Mouse (Mus musculus): ENCODE measurements around the gene Popdc3.
"Not testable (repeated sequence)": the region's sequence is repeated elsewhere in the genome, so short reads cannot be mapped to it uniquely, and the experiment has no call there.

The Popdc3 gene

GRCm38 (mm10) chr10:45194531-45194930, 16.6 kb downstream of the Popdc3 start:
- no peak for DNase-seq (ENCODE audit: low spot score)

DNA sequence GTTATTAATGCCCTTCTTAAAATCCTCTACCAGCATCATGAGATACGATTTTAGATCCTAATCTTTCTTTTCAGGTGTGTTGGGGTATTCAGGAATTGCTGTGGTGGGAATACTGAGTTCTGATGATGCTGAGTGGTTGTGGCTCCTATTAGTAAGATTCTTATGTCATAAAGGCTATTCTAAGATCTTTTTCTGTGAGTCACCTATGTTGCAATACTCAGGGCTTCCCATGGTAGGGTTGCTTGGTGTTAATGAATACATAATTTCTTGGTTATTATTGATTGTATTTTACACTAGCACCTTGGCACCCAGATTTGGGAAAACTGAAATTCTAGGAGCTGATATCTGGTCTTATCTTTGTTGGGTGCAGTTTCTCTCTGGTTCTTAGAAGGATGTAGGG, 26.7 kb downstream of the Popdc3 start:
- no peak for DNase-seq (ENCODE audit: low spot score)

DNA sequence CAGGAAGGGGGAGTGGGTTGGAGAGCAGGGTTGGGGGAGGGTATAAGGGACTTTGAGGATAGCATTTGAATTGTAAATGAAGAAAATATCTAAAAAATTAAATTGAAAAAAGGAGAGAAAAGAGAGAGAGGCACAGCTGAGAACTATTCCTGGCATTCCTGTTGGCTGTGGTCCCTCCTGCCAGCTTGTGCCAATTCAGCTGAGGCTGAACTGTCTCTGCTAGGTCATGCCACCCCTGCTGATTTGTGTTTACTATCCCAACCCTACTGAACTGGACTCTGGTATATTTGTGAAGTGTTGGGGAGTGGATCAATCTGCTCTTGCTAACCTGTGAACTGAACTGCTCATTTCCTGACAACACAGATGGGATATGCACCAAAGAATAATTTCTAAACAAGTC, 32.3 kb downstream of the Popdc3 start:
- DNase-seq (ENCODE audit: low spot score): no peak

- no peak for DNase-seq (ENCODE audit: low spot score)
These were observed 38.8 kb downstream of the Popdc3 start for GRCm38 (mm10) chr10:45216676-45217075.

DNA sequence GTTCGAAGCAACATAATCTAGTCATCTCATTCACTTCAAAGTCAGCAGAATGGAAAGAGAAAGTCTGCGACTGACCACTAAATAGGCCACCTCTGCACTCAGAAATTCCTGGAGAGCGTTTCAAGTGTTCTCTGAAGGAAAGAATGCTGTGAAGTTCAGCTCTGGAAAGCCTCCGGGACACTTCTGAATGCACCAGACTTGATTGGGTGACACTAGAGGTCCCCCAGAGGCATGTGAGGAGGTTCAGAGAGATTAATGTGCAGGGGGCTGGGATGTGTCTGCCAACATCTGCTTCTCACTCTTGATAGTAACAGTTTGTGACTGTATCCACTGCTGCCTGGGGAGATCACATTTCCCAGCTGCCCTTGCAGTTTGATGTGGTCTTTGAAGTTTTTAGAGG, 52.1 kb downstream of the Popdc3 start:
- DNase-seq (ENCODE audit: low spot score): no peak

- DNase-seq (ENCODE audit: low spot score): no peak
These were observed 55.5 kb downstream of the Popdc3 start for GRCm38 (mm10) chr10:45233351-45233750.

- DNase-seq (ENCODE audit: low spot score): no peak
These were observed 58.4 kb downstream of the Popdc3 start for GRCm38 (mm10) chr10:45236304-45236703.

- DNase-seq (ENCODE audit: low spot score): no peak
These were observed 59.6 kb downstream of the Popdc3 start for GRCm38 (mm10) chr10:45237492-45237891.

DNA sequence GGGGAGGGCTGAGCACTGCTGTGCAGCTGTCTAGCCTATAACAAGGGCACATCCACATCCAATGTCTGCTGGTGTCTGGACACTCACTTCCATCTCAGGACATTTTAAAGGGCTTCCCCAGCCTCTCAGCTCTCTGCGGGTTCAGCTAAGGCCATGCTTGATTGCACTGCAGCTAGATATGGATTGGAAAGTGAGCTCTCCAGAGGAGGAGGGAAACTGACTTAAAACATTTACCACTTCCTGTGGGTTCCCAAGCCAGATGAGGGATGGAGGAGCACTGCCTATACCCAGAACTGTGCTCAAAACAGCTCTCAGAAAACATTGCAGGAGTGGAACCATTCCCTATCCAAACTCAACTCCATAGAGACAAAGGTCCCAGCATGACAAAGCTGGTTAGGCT, 82.6 kb downstream of the Popdc3 start:
- no peak for DNase-seq (ENCODE audit: low spot score)

- no peak for DNase-seq (ENCODE audit: low spot score)
These were observed 84.2 kb downstream of the Popdc3 start for GRCm38 (mm10) chr10:45262126-45262525.

GRCm38 (mm10) chr10:45276499-45276898, 98.6 kb downstream of the Popdc3 start:
- DNase-seq (ENCODE audit: low spot score): no peak

DNA sequence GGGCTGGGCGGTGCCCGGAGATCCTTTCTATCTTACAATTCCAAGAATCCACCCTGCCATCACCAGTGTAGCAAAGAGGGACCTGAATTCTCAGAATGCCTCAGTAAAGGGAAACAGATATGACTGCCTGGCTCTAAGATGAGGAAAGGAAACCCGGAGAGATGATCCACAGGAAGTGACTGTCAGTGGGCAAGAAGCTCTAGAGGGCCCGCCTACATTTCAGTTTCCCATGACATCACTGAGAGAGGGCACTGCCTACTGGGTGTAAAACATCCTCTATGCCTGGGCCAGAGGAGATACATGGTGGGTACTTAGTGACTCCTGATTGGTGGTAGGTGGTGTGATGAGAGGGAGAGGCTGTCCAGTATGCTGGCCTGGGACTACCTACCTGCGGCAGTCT, 99.1 kb downstream of the Popdc3 start:
- no peak for DNase-seq (ENCODE audit: low spot score)

GRCm38 (mm10) chr10:45285651-45286050, 107.8 kb downstream of the Popdc3 start:
- DNase-seq (ENCODE audit: low spot score): no peak

GRCm38 (mm10) chr10:45288351-45288750, 110.5 kb downstream of the Popdc3 start:
- DNase-seq (ENCODE audit: low spot score): no peak

DNA sequence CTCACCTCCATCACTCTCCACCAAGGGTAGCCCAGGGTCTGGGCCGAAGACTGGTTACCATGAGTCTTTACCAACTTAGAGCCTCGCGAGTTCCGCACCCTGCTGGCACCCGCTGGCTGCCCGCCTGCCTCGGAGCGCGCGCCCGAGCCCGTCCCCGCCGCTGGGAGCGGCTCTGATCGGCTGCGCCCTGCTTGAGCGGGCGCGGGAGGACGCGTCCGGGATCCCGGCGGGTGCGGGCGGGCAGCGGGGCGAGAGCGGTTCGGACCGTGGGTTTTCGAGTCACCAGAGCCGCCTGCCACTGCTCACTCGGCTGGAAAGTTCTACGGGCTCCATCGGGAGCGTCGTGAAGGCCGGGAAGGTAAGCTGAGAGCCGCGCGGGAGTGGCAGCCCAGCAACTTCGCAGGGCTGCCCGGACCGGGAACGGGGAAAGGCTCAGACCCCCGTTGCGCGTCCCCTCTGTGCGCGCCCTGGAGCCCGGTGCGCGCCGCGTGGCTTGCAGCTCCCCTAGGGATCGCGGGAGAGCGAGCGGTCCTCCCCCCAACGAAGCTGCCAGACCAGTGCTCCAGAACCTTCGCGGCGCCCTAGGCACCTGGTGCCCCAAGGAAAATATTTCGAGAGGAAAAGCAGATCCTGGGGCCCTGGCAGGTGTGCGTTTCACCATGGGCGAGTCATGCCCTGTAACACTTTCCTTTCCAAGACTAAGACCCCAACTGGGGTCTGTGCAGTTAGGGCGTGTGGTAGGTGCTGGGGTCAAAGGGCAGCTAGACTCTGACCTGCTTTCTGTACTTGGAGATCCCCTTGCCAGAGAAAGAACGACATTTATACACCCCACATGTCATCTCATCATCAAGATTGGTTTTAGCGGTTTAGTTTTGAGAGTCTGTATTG, 111.6 kb downstream of the Popdc3 start:
- no peak for DNase-seq (ENCODE audit: low spot score)

DNA sequence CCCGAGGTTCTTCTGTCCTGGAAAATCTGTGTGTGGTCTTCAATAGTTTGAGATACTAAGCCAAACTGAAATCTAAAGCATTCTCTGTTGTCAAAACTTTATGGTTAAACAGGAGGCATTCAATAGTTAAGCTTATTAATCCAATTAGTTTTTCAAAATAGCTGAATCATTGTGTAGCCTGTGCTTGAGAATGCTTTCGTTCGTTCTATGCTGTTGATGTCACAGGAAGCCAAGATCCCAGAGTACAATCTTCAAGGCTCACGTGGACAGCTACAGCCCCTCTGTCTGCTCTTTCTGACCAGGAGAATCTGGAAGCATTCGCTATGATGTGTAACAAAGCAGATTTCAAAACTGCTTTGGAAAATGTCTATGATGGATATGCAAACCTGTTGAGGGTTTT, 112.7 kb downstream of the Popdc3 start:
- DNase-seq (ENCODE audit: low spot score): no peak

DNA sequence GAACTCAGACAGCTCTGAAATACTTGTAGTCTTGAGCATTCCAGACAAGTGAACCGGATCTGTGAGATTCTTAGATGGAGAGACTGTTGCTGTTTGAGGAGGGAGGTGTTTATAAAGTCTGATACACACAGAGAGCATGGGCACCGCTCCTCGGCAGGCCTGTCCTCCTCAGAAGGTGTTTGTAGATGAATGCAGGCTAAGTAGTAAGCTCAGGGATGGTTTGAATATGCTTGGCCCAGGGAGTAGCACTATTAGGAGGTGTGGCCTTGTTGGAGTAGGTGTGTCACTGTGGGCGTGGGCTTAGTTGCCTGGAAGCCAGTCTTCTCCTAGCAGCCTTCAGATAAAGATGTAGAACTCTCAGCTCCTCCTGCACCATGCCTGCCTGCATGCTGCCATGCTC, 114.3 kb downstream of the Popdc3 start:
- not testable (repeated sequence) for DNase-seq (ENCODE audit: low spot score)

DNA sequence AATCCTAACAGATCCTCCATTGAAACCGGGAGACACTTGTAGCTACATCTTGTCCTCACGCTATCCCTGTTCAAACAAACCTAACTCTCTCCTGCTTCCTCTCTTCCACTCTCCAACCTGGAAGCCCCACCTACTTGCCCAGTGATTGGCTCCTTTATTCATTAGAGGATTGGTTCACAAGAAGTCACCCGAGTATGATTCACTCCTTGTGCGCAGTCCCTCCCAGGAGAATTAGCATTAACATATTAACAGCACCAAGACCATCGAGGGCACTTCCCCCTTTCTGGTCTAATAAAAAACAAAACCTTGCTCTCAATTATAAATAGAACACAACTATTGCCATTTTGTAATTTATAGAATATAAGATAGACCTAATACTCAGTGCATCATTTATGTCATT, 117.2 kb downstream of the Popdc3 start:
- DNase-seq (ENCODE audit: low spot score): no peak

DNA sequence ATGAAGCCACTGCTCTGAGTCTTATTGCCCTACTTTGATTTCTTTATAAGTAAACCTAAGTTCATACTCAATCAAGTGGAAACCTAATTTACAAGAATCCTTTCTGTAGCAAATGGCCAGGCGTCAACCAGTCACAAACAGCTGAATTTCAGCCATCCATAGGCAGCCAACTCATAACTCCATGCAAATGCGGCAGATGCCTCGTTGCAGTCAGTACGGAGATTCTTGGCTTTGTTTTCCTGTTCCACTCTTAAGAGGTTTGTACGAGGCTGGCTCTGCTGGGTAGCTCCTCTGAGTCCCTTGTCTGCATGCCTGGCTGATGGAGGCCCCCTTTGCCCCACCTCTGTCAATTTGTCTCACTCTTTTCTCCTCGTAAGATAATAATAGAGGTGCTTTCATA, 120.6 kb downstream of the Popdc3 start:
- DNase-seq (ENCODE audit: low spot score): no peak

GRCm38 (mm10) chr10:45299509-45299908, 121.6 kb downstream of the Popdc3 start:
- DNase-seq (ENCODE audit: low spot score): no peak

DNA sequence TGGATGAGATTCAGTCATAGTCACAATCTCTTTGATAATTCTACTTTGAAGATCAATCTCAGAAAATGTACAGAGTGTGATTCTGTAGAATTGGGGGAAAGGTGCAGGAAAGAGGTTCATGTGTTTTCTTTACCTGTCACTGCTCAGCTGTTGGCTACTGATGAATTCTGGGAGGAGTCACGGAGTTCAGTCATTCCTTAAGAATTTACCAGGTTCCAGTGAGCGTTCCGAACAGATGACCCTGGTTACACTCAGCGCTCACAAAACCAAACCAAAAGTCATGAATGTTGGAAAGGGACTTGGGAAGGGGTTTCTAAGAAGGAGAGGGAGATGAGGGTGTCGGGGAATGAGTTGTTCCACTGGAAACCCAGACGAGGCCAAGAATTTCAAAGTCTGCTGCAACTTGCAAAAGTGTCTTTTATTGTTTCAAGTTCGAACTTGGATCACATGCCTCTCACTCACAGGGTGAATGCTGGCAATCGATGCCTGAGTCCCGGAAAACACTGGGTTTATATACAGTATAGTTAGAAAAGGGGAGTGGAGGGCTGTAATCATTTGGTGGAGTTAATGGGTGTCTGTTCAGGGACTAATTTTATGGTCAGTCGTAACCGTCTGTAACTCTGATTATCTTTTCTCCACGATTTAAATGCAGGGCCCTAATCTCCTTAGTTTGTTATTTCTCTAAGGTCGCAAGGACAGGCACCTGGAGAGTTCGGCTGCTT, 125.6 kb downstream of the Popdc3 start:
- no peak for DNase-seq (ENCODE audit: low spot score)

DNA sequence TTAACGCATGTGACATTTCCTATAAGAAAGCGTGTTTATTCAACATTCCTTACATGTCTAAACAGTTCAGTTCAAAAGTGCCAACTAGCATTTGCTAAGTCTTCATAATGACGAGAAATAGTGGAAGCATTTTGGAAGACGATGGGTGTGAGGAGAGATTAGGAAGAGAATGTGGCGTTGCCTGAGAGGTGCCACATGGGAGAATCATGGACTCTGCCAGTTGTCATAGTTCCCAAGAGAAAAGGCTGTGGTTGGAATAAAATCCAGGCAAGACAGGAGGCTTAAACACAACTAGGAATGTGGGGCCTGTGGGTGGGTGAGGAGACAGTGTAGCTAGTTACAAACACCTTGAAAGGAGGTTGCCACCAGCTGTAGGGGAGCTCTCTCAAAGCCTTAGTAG, 127.3 kb downstream of the Popdc3 start:
- no peak for DNase-seq (ENCODE audit: low spot score)

- DNase-seq (ENCODE audit: low spot score): no peak
These were observed 133.2 kb downstream of the Popdc3 start for GRCm38 (mm10) chr10:45311129-45311528.

Measured in urinary bladder, postnatal 10 days (tissue).